Comparison of ENCODE assay signal across 8 mouse cellular contexts in genomic region chr11:120311561-120311960, GRCm38 (mm10). TPM values are rescaled to one million over a fixed set of nuclear protein-coding genes. Genes with fewer than 3 reads are reported as not detected.
A peak's percentile ranks its signal among the peaks of the same experiment; 100 is the strongest.
DNase-seq lines count a peak whose midpoint lies in the region; ATAC-seq and TF ChIP-seq lines count a peak whose summit lies in the region.

No protein-coding gene starts in this region.

- H3K4me1 ChIP-seq in heart, embryonic 16.5 days (ENCODE audit: control insufficient read depth, insufficient read depth, low read length), result peaks cover 41% of the 10 kb centered on the region
- peaks cover 30% of the 10 kb centered on the region for H3K4me1 ChIP-seq in liver, embryonic 16.5 days (ENCODE audit: control insufficient read depth, low read depth, low read length)
- H3K4me1 ChIP-seq in stomach, embryonic 14.5 days (ENCODE audit: control insufficient read depth, insufficient read depth, low read length), result peaks cover 28% of the 10 kb centered on the region

- intact Hi-C loops in gastrocnemius, adult 2 months (cut with DNase I), result loop anchor here (2.0 kb wide), 1 partner anchor 29 kb away; no protein-coding TSS in a partner anchor

- ATAC-seq in heart, embryonic 16.5 days (replicated peaks; ENCODE audit: extremely low read depth, insufficient read depth, low FRiP score), result no peak
- ATAC-seq in liver, embryonic 16.5 days (ENCODE audit: low read depth), result no peak
- ATAC-seq in stomach, embryonic 14.5 days (ENCODE audit: insufficient number of reproducible peaks, insufficient read depth, low FRiP score, low read depth), result no peak

- WGBS in heart, embryonic 16.5 days, result 64% methylated on average over 10 of the region's 10 CpGs
- WGBS in liver, embryonic 16.5 days (ENCODE audit: insufficient replicate concordance), result 60% methylated on average over 10 of the region's 10 CpGs
- WGBS in stomach, embryonic 14.5 days, result 40% methylated on average over 10 of the region's 10 CpGs

- H3K27me3 ChIP-seq in heart, embryonic 16.5 days (ENCODE audit: control insufficient read depth, insufficient read depth, low read length), result no peaks in the 10 kb centered on the region
- H3K27me3 ChIP-seq in liver, embryonic 16.5 days (ENCODE audit: control insufficient read depth, insufficient read depth, low read depth, low read length), result peaks cover 8% of the 10 kb centered on the region
- no peaks in the 10 kb centered on the region for H3K27me3 ChIP-seq in stomach, embryonic 14.5 days (ENCODE audit: control insufficient read depth, insufficient read depth, low read length)

- no peaks in the 10 kb centered on the region for H3K9me3 ChIP-seq in heart, embryonic 16.5 days (replicated peaks; ENCODE audit: control insufficient read depth, low read length)
- H3K9me3 ChIP-seq in liver, embryonic 16.5 days (replicated peaks; ENCODE audit: control insufficient read depth, low read length), result no peaks in the 10 kb centered on the region
- no peaks in the 10 kb centered on the region for H3K9me3 ChIP-seq in stomach, embryonic 14.5 days (ENCODE audit: control insufficient read depth, low read depth, low read length)

- peak overlapping the region; percentile 77; the same call in 1 of the 2 replicates for H3K4me3 ChIP-seq in gastrocnemius, adult 2 months
- peak overlapping the region; percentile 61 for H3K4me3 ChIP-seq in heart, embryonic 16.5 days (ENCODE audit: low read length)
- H3K4me3 ChIP-seq in liver, embryonic 16.5 days (ENCODE audit: low read depth, low read length), result peak overlapping the region; percentile 58; the same call in 1 of the 2 replicates
- H3K4me3 ChIP-seq in stomach, embryonic 14.5 days (ENCODE audit: low read depth, low read length), result peak overlapping the region; percentile 35

- H3K27ac ChIP-seq in gastrocnemius, adult 2 months, result peak overlapping the region; percentile 75; the same call in 1 of the 2 replicates
- H3K27ac ChIP-seq in heart, embryonic 16.5 days (ENCODE audit: low read length), result peak overlapping the region; percentile 92
- no peak overlapping the region for H3K27ac ChIP-seq in liver, embryonic 16.5 days (ENCODE audit: low read length)
- peak overlapping the region; percentile 89 for H3K27ac ChIP-seq in stomach, embryonic 14.5 days (ENCODE audit: low read length)

- H3K4me2 ChIP-seq in heart, embryonic 16.5 days (ENCODE audit: low read depth, low read length), result peak overlapping the region; percentile 94
- peak overlapping the region; percentile 93 for H3K4me2 ChIP-seq in liver, embryonic 16.5 days (ENCODE audit: low read depth, low read length)
- H3K4me2 ChIP-seq in stomach, embryonic 14.5 days (replicated peaks; ENCODE audit: low read depth, low read length), result peak overlapping the region; percentile 65

- DNase-seq in gastrocnemius, adult 2 months, result no peak
- DNase-seq in gastrocnemius, postnatal 25 days, result no peak
- peak; percentile 29 for DNase-seq in ES-CJ7 (ENCODE audit: low read depth, low spot score)
- no peak for DNase-seq in retina, postnatal 1 day
- no peak for DNase-seq in natural killer cell, adult 2 months (ENCODE audit: low spot score in 2 of 2)

- no peaks in the 10 kb centered on the region for H3K36me3 ChIP-seq in heart, embryonic 16.5 days (ENCODE audit: control insufficient read depth, insufficient read depth)
- no peaks in the 10 kb centered on the region for H3K36me3 ChIP-seq in liver, embryonic 16.5 days (ENCODE audit: control insufficient read depth, insufficient read depth)
- no peaks in the 10 kb centered on the region for H3K36me3 ChIP-seq in stomach, embryonic 14.5 days (ENCODE audit: control insufficient read depth, insufficient read depth, low read length)

- H3K9ac ChIP-seq in heart, embryonic 16.5 days (ENCODE audit: low read length), result peak overlapping the region; percentile 84
- peak overlapping the region; percentile 74 for H3K9ac ChIP-seq in liver, embryonic 16.5 days (ENCODE audit: low read depth, low read length)
- H3K9ac ChIP-seq in stomach, embryonic 14.5 days (replicated peaks; ENCODE audit: low read depth, low read length), result peak overlapping the region; percentile 37

- no peak for TF ChIP-seq CTCF in gastrocnemius, adult 2 months (IDR thresholded peaks at IDR 0.05)

RNA-seq across cellular contexts. Expression of gene Actg1, which starts 36.8 kb away (rescaled TPM):
- 100 to 1,000 TPM; 201 to 262 TPM for total RNA-seq in gastrocnemius, adult 2 months (2021)
- 100 to 1,000 TPM; 236 to 249 TPM for total RNA-seq in gastrocnemius, postnatal 25 days (2021)
- polyA plus RNA-seq in heart, embryonic 16.5 days (2015; fragmentation: Nextera tagmentation; extraction: Ambion mirVana), result 1,134 and 1,179 TPM in 2 replicates
- 531 and 545 TPM in 2 replicates for polyA plus RNA-seq in liver, embryonic 16.5 days (2015; fragmentation: Nextera tagmentation; extraction: Ambion mirVana)
- 2,902 and 3,014 TPM in 2 replicates for polyA plus RNA-seq in stomach, embryonic 14.5 days (2014; fragmentation: Nextera tagmentation; extraction: Ambion mirVana)

RNA-seq across cellular contexts. Expression of gene Fscn2, which starts 49.8 kb away (rescaled TPM):
- under 1 TPM in 1 of 2 experiments, not detected in 1; 0.87 TPM for total RNA-seq in gastrocnemius, adult 2 months (2021)
- total RNA-seq in gastrocnemius, postnatal 25 days (2021), result under 1 TPM; 0.29 to 0.31 TPM
- 0.71 and 0.91 TPM in 2 replicates for polyA plus RNA-seq in heart, embryonic 16.5 days (2015; fragmentation: Nextera tagmentation; extraction: Ambion mirVana)
- not detected in 2 replicates for polyA plus RNA-seq in liver, embryonic 16.5 days (2015; fragmentation: Nextera tagmentation; extraction: Ambion mirVana)
- 0.30 and 0.59 TPM in 2 replicates for polyA plus RNA-seq in stomach, embryonic 14.5 days (2014; fragmentation: Nextera tagmentation; extraction: Ambion mirVana)
